Mouse (Mus musculus): ENCODE measurements around the gene Gm28510. TPM values are rescaled to one million over a fixed set of nuclear protein-coding genes. Genes with fewer than 3 reads are reported as not detected.
"Not testable (repeated sequence)": the region's sequence is repeated elsewhere in the genome, so short reads cannot be mapped to it uniquely, and the experiment has no call there.

The Gm28510 gene
- total RNA-seq (2021), result not detected

DNA sequence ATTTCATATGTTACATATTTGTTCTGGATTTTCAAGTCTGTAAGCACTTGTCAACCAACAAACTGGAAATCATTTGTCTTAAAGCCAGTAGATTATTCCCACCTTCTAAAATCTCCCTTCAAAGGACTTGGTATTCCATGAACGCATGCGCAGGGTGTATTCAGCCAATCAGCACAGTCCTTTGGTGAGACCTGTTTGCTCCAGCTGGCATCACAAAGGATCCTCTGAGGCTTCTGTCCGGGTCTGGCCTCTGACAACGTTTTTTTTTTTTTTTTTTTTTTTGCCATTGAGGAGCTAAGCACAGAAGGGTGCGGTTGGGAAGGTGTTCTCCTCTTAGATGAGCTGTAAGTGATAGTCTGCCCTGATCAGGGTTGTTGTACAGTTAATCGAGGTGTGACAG lies at the start of gene Gm28510:
Gene Gm28510, plus strand, starts transcription at position 301 of the 400 bp plus-strand sequence.
- intact Hi-C loops (cut with DNase I); DNase-seq: not testable (repeated sequence)

Other genes with a start within 250 kb of the Gm28510 start
- not detected for gene Gm20834, start 88.1 kb upstream of the Gm28510 start, total RNA-seq (2021)
- gene Gm20737, start 123.3 kb downstream of the Gm28510 start, total RNA-seq (2021), result not detected
- gene Gm21775, start 140.7 kb downstream of the Gm28510 start, total RNA-seq (2021), result not detected
- gene Gm21900, start 203.6 kb downstream of the Gm28510 start, total RNA-seq (2021), result not detected